8 mouse cellular contexts compared by ENCODE assay signal in the genomic region with DNA sequence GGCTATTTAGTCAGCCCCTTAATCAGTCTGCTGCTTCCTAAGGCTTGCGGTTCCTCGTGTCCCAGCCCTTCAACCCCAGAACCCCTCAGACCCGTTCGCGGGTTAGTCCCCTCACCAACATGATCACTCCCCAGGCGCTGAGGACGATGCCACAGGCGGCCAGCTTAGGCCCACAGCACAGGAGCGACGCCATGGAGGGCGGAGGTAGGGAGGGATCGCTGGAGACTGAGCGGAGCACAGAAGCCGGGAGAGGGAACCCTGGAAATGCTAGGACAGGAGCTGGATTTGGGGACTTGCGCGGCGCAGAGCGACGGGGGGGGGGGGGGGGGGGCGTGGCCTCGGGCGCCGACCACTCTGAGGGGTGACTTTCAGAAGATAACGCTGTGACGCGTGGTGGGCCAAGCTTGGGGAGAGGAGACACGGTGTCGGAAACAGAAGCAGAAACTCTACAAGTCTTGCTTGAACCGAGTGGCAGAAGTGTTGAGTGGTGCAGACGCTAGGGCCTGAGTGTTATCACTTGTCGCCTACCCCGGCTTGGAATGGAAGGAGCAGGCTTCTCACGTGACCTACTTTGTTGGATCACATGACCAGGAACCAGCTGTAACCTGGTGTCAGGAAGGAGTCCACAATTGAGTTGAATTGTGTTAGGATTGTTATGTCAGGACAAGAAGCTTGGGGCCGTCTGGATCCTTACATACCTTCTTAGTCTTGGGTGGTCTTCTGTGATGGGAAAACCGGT. TPM values are rescaled to one million over a fixed set of nuclear protein-coding genes. Genes with fewer than 3 reads are reported as not detected.
DNase-seq lines count a peak whose midpoint lies in the region; ATAC-seq and TF ChIP-seq lines count a peak whose summit lies in the region.

TSS of gene Gm21988 (minus strand) at position 290 of the 739 bp plus-strand sequence.
TSS of gene Rnasek (minus strand) at position 302 of the 739 bp plus-strand sequence.

- H3K36me3 ChIP-seq in hindbrain, postnatal 0 days (ENCODE audit: insufficient read depth, low read length) = peaks cover 11% of the 10 kb centered on the region; the same call in 1 of the 2 replicates
- peaks cover 12% of the 10 kb centered on the region; the same call in 1 of the 2 replicates for H3K36me3 ChIP-seq in macrophage (ENCODE audit: inconsistent target)

- peak; percentile 66 for ATAC-seq in hindbrain, postnatal 0 days

- intact Hi-C loops in left cerebral cortex, adult 2 months (cut with DNase I) = loop anchor here (10.0 kb wide), 1 partner anchor 415 kb away; the partner anchor contains the start of genes Eno3 and Pfn1

- H3K9me3 ChIP-seq in hindbrain, postnatal 0 days (ENCODE audit: low read length) = no peaks in the 10 kb centered on the region

- peak within 1 kb of the TSS; percentile 96 for H3K4me3 ChIP-seq in hindbrain, postnatal 0 days (ENCODE audit: low read length)
- H3K4me3 ChIP-seq in left cerebral cortex, adult 2 months = peak within 1 kb of the TSS; percentile 98
- H3K4me3 ChIP-seq in macrophage (ENCODE audit: inconsistent target) = peak within 1 kb of the TSS; percentile 100

- WGBS in hindbrain, postnatal 0 days = under 1% methylated on average over 34 of the region's 35 CpGs
- 2% methylated on average over 29 of the region's 35 CpGs for WGBS in macrophage (ENCODE audit: missing documents)

- no peak for TF ChIP-seq CTCF in hindbrain, postnatal 0 days (IDR thresholded peaks at IDR 0.05; ENCODE audit: low read depth)
- no peak for TF ChIP-seq CTCF in left cerebral cortex, adult 2 months (IDR thresholded peaks at IDR 0.05)

- no peaks in the 10 kb centered on the region for H3K27me3 ChIP-seq in hindbrain, postnatal 0 days (ENCODE audit: insufficient read depth, low read length)

- H3K27ac ChIP-seq in hindbrain, postnatal 0 days = peak within 1 kb of the TSS; percentile 96
- H3K27ac ChIP-seq in left cerebral cortex, adult 2 months = peak within 1 kb of the TSS; percentile 92
- peak within 1 kb of the TSS; percentile 90 for H3K27ac ChIP-seq in macrophage

- H3K79me2 ChIP-seq in macrophage (ENCODE audit: inconsistent target) = peaks cover 25% of the 10 kb centered on the region

- H3K4me1 ChIP-seq in hindbrain, postnatal 0 days (ENCODE audit: insufficient read depth, low read length) = peaks cover 10% of the 10 kb centered on the region

- peak; percentile 92 for DNase-seq in R1 (ENCODE audit: low read depth, low spot score)
- peak; percentile 81 to 87 for DNase-seq in cerebellum, postnatal 14 days
- peak; percentile 86 for DNase-seq in gastrocnemius, adult 18-20 months (ENCODE audit: low spot score)
- DNase-seq in hindbrain, postnatal 0 days (ENCODE audit: low spot score) = peak; percentile 91
- DNase-seq in left cerebral cortex, adult 2 months (ENCODE audit: extremely low spot score in 1 of 2, low spot score in 2 of 2) = peak; percentile 74 to 77
- peak; percentile 75 for DNase-seq in retina, postnatal 7 days (ENCODE audit: low read depth, low spot score)
- DNase-seq in urinary bladder, adult 2 months (ENCODE audit: low spot score) = peak; percentile 73

- peak within 1 kb of the TSS; percentile 90 for H3K4me2 ChIP-seq in hindbrain, postnatal 0 days (ENCODE audit: low read depth, low read length)

- peak within 1 kb of the TSS; percentile 92 for H3K9ac ChIP-seq in hindbrain, postnatal 0 days (replicated peaks; ENCODE audit: low read length)

RNA-seq across cellular contexts. Expression of gene Gm21988, which starts in this region (rescaled TPM):
- 1 to 10 TPM; 3.2 to 3.3 TPM for total RNA-seq in gastrocnemius, adult 18-20 months (2021)
- total RNA-seq in hindbrain, postnatal 0 days (2014; rRNA removed) = 1.9 and 2.8 TPM in 2 replicates
- polyA plus RNA-seq in hindbrain, postnatal 0 days (2015; fragmentation: Nextera tagmentation; extraction: Ambion mirVana) = 14.2 and 15.2 TPM in 2 replicates
- 1 to 10 TPM; 4.9 to 5.3 TPM for total RNA-seq in left cerebral cortex, adult 2 months (2021)
- total RNA-seq in macrophage (2018; cell fraction: chromatin; rRNA removed) = 1 to 10 TPM in 25 of 26 experiments, under 1 TPM in 1; 0.60 to 8.8 (median 3.3) TPM
- 1 to 10 TPM; 2.5 to 9.0 (median 4.9) TPM for total RNA-seq in macrophage (2018; cell fraction: cytosol; rRNA removed)
- 1 to 10 TPM in 25 of 26 experiments, not detected in 1; 1.0 to 7.4 (median 3.1) TPM for total RNA-seq in macrophage (2018; cell fraction: nucleus; rRNA removed)
- polyA plus RNA-seq in macrophage (2018) = 2.6 to 6.0 TPM (median 4.8 TPM) in 3 replicates
- polyA plus RNA-seq in urinary bladder, adult 2 months (2012; rRNA removed) = 7.4 and 8.7 TPM in 2 replicates

RNA-seq across cellular contexts. Expression of gene Rnasek, which starts in this region (rescaled TPM):
- 100 to 1,000 TPM; 120 to 133 TPM for total RNA-seq in gastrocnemius, adult 18-20 months (2021)
- total RNA-seq in hindbrain, postnatal 0 days (2014; rRNA removed) = 85.4 and 88.6 TPM in 2 replicates
- 597 and 610 TPM in 2 replicates for polyA plus RNA-seq in hindbrain, postnatal 0 days (2015; fragmentation: Nextera tagmentation; extraction: Ambion mirVana)
- total RNA-seq in left cerebral cortex, adult 2 months (2021) = 100 to 1,000 TPM; 241 to 270 TPM
- total RNA-seq in macrophage (2018; cell fraction: chromatin; rRNA removed) = 10 to 100 TPM in 16 of 26 experiments, 1 to 10 TPM in 9, not detected in 1; 2.2 to 48.8 (median 14.2) TPM
- 100 to 1,000 TPM; 330 to 560 (median 424) TPM for total RNA-seq in macrophage (2018; cell fraction: cytosol; rRNA removed)
- total RNA-seq in macrophage (2018; cell fraction: nucleus; rRNA removed) = 100 to 1,000 TPM in 13 of 26 experiments, 10 to 100 TPM in 13; 35.3 to 159 (median 98.4) TPM
- 534 to 573 TPM (median 562 TPM) in 3 replicates for polyA plus RNA-seq in macrophage (2018)
- polyA plus RNA-seq in urinary bladder, adult 2 months (2012; rRNA removed) = 128 and 143 TPM in 2 replicates

Comparison
In these comparisons a context has a peak if more than half of its experiments do, and no peak if none do; other contexts are left out.
1. Peak in every context shown above with its lines: DNase-seq, ATAC-seq, H3K4me3 ChIP-seq and H3K27ac ChIP-seq.